Mouse (Mus musculus) cortical plate, adult 2 months (tissue): ENCODE data around the gene Fosb.

Experiments used
- CTCF ChIP-seq: fragments of 200-500 bp; IDR thresholded peaks from 2 replicates; pipeline ENCODE4 v1.5.1; 2011; ENCODE audit warnings: mild to moderate bottlenecking, control low read depth, low read length; ENCODE audit not compliant: insufficient read depth; ENCODE audit errors: extremely low read depth
- POLR2A ChIP-seq: fragments of 200-500 bp; IDR thresholded peaks from 2 replicates; pipeline ENCODE4 v1.6.1; 2011; ENCODE audit warnings: mild to moderate bottlenecking, low read length, control low read depth; ENCODE audit not compliant: insufficient read depth; ENCODE audit errors: extremely low read depth

- no peak for TF ChIP-seq CTCF
- TF ChIP-seq POLR2A, result no peak
Measured at GRCm38 (mm10) chr7:19344237-19344847, 34.5 kb upstream of the Fosb start, which contains the start of gene Ercc1.
